Mouse (Mus musculus): ENCODE data around the gene Polrmt.

The Polrmt gene

DNA sequence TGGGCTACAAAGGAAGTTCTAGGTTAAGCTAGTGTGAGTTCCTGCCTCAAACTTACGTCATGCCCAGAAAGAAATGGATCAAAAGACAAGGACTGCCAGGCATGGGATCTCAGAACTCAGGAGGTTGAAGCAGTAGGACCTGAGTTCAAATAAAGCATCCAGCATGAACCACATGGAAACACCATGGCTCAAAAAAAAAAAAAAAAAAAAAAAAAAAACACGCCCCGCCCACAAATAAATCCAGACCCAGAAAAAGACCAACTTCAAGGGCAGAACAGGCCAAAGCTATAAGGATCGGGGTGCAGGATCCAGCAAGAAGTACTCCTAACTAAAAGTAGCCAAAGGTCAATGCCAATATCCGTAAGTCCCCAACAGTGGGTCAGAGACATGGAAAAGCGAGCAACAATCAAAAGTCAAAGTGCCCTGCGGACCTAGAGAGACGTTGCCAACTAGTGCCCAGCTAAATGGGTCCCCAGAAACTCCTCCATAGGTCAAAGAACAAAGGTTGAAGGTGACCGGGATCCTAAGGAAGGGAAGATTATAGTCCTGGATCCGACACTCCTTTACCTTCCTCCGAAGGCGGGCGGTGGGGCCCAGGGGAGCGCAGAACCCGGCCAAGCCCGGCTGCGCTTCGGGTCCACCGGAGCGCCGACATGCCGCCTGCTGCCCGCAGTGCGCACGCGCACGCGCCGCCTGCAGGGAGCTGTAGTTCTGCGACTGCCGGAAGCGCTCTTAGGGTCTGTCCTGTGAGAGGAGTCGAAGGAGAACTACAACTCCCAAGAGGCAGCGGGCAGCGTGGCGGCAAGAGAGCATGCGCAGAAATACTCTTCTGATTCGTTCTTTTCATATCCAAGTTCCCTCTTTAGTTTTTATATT, at the start of gene Polrmt:
Gene Polrmt (minus strand): TSS at position 684 of the 876 bp plus-strand sequence.
- peak; percentile 95 for ATAC-seq (ENCODE audit: low TSS enrichment)

- no peak for ATAC-seq (ENCODE audit: low TSS enrichment)
These were observed 49.5 kb upstream of the Polrmt start for GRCm38 (mm10) chr10:79795905-79796304.

DNA sequence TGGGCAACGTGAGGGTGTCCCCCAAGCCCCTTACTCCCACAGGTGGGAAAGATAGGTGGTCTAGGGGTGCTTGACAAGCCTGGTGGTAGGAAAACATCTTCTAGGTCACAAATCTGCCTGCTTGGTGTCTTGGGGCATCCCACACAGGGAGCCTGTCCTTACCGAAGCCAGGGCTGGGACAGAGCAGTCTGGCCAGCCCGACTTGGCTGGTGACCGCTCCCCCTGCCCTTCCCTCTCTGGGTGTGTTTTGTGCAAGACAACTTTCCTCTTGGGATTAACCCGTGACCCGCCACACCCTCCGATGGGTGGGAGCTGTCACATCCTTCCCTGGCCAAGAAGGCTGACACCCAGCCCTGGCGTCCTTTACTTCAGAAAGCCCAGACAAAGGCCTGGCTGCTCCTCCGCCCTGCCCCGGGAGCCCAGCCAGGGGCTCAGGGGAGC, 48.1 kb upstream of the Polrmt start:
- peak; percentile 20; the same call in 1 of the 2 replicates for ATAC-seq (ENCODE audit: low TSS enrichment)

GRCm38 (mm10) chr10:79793738-79794490, 47.5 kb upstream of the Polrmt start:
- peak; percentile 48 for ATAC-seq (ENCODE audit: low TSS enrichment)

GRCm38 (mm10) chr10:79793051-79793737, 46.8 kb upstream of the Polrmt start, which contains the start of gene Palm:
Gene Palm (plus strand): TSS chr10:79793572.
- ATAC-seq (ENCODE audit: low TSS enrichment) = peak; percentile 58

DNA sequence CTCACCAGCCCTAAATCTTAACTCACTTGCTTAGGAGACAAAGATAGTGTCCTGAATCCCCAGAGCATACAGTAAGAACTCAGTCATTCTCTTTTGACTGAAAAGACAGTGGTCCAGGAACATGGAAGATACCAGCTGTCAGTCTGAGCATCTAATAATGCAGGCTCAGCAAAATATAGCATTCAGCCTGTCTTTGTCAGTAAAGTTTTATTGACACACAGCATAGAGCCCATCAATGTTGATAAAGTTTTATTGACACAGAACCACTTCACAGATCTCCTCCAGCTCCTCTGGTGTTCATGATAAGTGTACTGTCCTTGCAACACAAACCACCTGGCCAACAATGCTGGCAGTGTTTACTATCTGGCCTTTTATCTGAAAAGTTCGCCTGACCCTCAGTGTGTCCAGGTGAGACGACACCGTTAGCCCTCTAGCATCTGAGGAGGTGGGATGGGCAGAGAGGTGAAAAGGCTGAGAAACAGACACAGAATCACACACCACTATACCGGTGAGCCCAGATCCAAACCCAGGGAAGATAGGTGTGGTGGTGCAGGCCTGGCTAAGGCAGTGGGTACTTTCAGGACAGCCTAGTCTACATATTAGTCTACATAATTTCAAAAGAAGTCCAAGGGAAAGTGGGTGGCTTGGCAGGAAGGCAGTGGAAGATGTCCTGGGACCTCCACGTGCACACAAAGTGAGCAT, 46.1 kb upstream of the Polrmt start:
- ATAC-seq (ENCODE audit: low TSS enrichment) = no peak

- ATAC-seq (ENCODE audit: low TSS enrichment) = no peak
These were observed 44.5 kb upstream of the Polrmt start, which contains the start of gene Prss57 for GRCm38 (mm10) chr10:79790861-79791260. Gene Prss57 (minus strand): TSS chr10:79790961.

DNA sequence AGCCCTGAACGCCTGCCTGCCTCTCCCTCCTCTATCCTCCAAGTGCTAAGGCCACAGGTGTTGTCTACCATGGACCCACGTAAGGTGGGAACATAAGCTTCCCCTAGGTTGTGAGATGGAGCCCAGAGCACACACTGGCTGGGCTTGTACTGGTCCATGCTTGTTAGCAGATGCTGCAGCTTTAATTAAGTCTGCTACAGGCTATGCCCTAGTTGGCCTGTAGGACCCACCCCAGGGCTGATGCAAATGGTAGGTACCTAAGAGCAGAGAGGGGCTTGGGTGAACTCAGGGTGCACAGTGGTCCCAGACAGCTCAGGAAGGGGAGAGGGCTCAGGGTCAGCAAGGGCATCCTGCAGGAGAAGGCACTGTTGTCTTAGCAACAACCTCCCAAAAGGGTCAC, 43.2 kb upstream of the Polrmt start:
- ATAC-seq (ENCODE audit: low TSS enrichment) = no peak

DNA sequence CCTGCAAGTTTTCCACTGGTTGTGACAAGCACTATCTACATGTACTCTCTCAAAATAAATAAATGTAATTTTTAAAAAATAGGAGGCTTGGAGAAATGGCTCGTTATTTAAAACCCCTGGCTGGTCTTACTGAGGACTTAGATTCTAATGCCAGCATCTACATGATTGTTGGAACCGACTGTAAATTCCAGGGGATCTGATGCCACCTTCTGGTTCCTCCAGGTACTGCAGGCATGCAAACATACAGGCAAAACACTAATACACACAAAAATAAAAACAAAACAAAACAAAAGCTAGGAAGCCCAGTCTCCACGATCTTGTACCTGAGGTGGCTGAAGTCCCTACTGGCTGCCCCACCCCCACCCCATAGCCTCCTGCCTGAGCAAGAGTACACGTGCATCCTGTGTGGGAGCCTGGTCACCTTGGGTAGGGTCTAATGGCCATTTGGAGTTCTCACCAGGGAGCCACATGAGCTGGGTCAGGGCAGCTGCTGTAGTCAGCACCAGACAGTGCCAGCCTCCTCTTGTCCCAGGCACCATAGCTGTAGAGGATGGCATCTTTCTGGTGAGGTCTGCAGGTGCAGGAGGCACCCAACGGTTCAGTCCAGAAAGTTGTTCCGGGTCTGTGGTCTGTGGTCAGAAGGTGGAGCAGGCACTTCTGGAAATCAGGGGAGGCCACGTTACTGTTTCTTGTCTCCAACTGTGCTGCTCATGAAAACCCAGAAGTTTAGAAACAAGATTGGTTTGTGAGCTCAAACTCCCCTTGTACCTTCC, 42.2 kb upstream of the Polrmt start:
- no peak for ATAC-seq (ENCODE audit: low TSS enrichment)

- ATAC-seq (ENCODE audit: low TSS enrichment) = peak; percentile 7; the same call in 1 of the 2 replicates
These were observed 37.8 kb upstream of the Polrmt start for GRCm38 (mm10) chr10:79783920-79784800.

DNA sequence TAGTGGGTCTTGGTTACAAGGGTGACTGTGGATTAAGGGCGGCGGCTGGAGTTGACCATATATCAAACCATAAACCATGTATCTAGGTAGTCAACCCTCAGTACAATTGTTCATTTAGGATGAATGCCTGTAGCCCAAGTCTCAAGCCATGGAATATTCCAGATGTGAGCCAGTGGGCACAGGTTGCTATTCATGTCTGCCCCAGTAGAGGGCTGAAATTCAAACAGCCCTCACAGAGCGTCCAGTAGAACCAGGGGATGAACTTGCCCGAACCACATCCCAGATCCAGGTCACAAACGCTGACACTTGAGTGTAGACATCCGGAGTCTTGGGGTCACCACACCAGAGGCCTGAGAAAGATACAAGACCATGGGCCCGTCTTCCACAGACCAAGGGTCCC, 36.7 kb upstream of the Polrmt start:
- ATAC-seq (ENCODE audit: low TSS enrichment) = no peak

GRCm38 (mm10) chr10:79781956-79782355, 35.6 kb upstream of the Polrmt start:
- no peak for ATAC-seq (ENCODE audit: low TSS enrichment)

DNA sequence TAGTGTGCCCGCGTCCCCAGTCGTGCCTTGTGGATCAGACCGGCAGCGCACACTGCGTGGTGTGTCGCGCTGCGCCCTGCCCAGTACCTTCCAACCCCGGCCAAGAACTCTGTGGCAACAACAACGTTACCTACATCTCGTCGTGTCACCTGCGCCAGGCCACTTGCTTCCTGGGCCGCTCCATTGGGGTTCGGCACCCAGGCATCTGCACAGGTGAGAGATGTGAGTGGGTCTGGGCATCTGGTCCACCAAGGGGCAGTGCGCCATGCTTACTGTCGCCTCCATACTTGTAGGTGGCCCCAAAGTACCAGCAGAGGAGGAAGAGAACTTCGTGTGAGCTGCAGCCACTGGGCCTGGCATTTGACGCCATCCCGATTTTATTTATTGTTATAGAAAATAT, 34.8 kb upstream of the Polrmt start:
- ATAC-seq (ENCODE audit: low TSS enrichment) = no peak

DNA sequence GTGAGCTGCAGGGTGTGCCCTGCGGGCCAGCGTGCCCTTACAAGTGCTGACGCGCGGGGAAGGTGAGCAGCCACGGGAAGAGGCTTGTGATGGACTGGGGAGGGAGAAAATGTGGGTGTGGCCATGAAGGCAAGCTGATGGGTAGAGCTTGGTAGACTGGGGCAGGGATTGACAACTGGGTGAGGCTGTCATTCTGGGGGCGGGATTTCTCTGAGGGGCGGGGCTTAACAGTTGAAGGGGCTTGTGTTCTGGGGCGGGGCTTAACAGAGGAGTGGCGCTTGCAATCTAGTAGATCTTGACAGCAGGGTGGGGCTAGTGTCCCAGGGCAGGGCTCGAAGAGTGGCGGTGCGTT, 34.3 kb upstream of the Polrmt start:
- ATAC-seq (ENCODE audit: low TSS enrichment) = peak; percentile 57

GRCm38 (mm10) chr10:79779784-79780663, 33.6 kb upstream of the Polrmt start:
- ATAC-seq (ENCODE audit: low TSS enrichment) = peak; percentile 74

- no peak for ATAC-seq (ENCODE audit: low TSS enrichment)
These were observed 32.8 kb upstream of the Polrmt start for GRCm38 (mm10) chr10:79779193-79779592.

DNA sequence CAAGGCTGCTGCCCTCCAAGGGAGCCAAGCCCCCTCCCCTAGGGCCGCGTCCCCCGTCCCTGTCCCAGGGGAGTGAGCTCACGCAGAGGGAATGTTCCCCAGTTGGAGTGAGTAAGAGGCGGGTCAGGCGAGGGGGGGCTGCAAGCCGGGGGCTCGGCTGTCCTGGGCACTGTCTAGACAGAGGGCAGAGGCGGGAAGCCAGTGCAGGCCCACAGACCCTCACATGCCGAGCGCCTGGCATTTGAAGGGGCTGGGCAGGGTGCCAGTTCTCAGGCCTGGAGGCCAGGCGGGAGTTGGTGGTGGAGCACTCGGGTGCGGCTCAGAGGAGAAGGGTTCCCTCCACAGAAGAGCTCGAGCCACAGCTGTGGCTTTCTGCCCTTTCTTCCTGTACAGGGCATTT, 31.6 kb upstream of the Polrmt start:
- no peak for ATAC-seq (ENCODE audit: low TSS enrichment)

DNA sequence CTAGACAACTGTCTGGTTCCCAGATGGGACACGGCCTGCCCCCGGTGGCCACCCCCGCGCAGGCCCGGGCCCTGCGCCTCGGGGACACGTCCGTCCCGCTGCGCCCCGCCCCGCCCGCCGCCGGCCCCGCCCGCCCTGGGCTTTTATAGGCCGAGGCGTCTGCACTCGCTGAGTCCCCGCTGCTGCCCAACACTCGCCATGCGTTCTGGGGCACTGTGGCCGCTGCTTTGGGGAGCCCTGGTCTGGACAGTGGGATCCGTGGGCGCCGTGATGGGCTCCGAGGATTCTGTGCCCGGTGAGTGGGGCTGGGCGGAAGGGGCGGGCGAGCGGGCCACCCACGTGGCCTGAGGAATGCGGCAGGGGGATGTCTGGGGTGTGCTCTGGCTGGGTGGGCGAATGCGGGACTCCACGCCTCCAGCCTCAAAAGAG, 30.7 kb upstream of the Polrmt start, which contains the start of gene Fstl3:
Gene Fstl3 (plus strand): TSS at position 170 of the 429 bp plus-strand sequence.
- ATAC-seq (ENCODE audit: low TSS enrichment) = no peak
